Mouse (Mus musculus) cerebellum, adult 2 months (tissue): ENCODE measurements at regions not wholly inside any gene's neighbourhood (a gene's known extent, or its start where the extent isn't known, plus 50 kb on each side); places are given as distances from the start of the nearest gene placed in this dataset.

Experiments
- CTCF ChIP-seq: fragments of 200-500 bp; IDR thresholded peaks from 2 replicates; pipeline ENCODE4 v1.5.1; 2011; ENCODE audit warnings: low read depth, mild to moderate bottlenecking, control low read depth, low read length, moderate library complexity, borderline replicate concordance; ENCODE audit not compliant: insufficient read depth
- POLR2A ChIP-seq: fragments of 200-500 bp; IDR thresholded peaks from 2 replicates; pipeline ENCODE4 v1.6.1; 2011; ENCODE audit warnings: low read length, control low read depth, borderline replicate concordance; ENCODE audit not compliant: insufficient read depth

DNA sequence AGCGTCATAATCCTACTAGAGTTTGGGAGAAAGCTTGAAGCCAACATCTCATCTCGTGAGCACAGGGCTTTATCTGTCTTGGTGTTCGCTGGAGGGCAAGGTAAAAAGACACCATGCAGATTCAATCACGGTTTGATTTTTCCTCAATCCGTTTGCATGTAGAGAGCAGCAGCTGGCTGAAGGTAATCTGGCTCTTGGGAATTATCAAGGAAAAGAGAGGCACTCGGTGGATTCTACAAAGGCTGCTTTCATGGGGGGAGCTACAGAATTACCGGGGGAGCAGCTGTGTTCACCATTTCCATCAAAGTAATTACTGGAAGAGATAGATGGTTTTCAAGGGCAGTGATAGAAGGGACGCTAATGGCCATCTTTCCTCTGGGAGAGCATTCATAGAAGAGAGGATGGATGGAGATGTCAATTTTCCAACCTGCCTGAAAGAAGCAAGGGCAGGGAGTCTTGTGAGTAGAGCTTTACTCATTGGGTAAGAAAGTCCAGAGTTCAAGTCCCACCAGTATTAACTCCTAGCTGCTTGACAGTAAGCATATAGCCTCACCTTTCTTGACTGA, 112.6 kb downstream of the Rnd3 start:
- TF ChIP-seq CTCF (no peak), POLR2A (no peak)
